Mouse (Mus musculus) lung, embryonic 14.5 days (tissue): ENCODE data around the gene Shroom2. TPM values are rescaled to one million over a fixed set of nuclear protein-coding genes. Genes with fewer than 3 reads are reported as not detected.

Source experiments
- ATAC-seq: fragments of 200-750 bp; cut with Nextera tagmentation; 2 replicates; pipeline ENCODE4 v1.8.0; 2017; ENCODE audit warnings: mild to moderate bottlenecking, moderate TSS enrichment, moderate library complexity; ENCODE audit not compliant: insufficient read depth
- DNase-seq: peaks from one replicate; pipeline ENCODE4 v3.0.0-alpha.2; 2015
- H3K27ac ChIP-seq: fragments of 300-500 bp; sonication (generic); 2 replicates; pipeline ENCODE4 v1.5.1; 2014; ENCODE audit warnings: low read depth, mild to moderate bottlenecking, moderate library complexity
- H3K27me3 ChIP-seq: fragments of 300-500 bp; sonication (generic); 2 replicates; pipeline ENCODE4 v1.6.1; 2014; ENCODE audit warnings: low read length, control low read depth; ENCODE audit not compliant: insufficient read depth
- H3K36me3 ChIP-seq: fragments of 300-500 bp; sonication (generic); 2 replicates; pipeline ENCODE4 v1.6.1; 2014; ENCODE audit warnings: control low read depth; ENCODE audit not compliant: insufficient read depth
- H3K4me1 ChIP-seq: fragments of 300-500 bp; sonication (generic); 2 replicates; pipeline ENCODE4 v1.6.1; 2014; ENCODE audit warnings: antibody characterized with exemption, control low read depth; ENCODE audit not compliant: insufficient read depth
- H3K4me2 ChIP-seq: fragments of 300-500 bp; sonication (generic); 2 replicates; pipeline ENCODE4 v1.6.1; 2014; ENCODE audit warnings: mild to moderate bottlenecking
- H3K4me3 ChIP-seq: fragments of 300-500 bp; sonication (generic); 2 replicates; pipeline ENCODE4 v1.5.1; 2014; ENCODE audit warnings: low read depth, low read length
- H3K9ac ChIP-seq: fragments of 300-500 bp; sonication (generic); 2 replicates; pipeline ENCODE4 v1.6.1; 2014
- H3K9me3 ChIP-seq: fragments of 300-500 bp; sonication (generic); 2 replicates; pipeline ENCODE4 v1.6.1; 2016; ENCODE audit warnings: low read depth, low read length, control low read depth
- CTCF ChIP-seq: IDR thresholded peaks from 2 replicates; pipeline ENCODE4 v1.5.1; 2016; ENCODE audit warnings: antibody characterized with exemption, low read depth
- WGBS: fragments of 180-500 bp; shearing (Covaris S2); extraction: QIAGEN DNeasy Blood & Tissue Kit; methylation state at CpG from one replicate; pipeline ENCODE4 v1.1.7; 2014; 5-methylcytosine and 5-hydroxymethylcytosine counted together
- polyA plus RNA-seq: library from polyadenylated mRNA; unstranded; fragments of >200 nt; fragmentation: Nextera tagmentation; extraction: Ambion mirVana; gene quantifications from 2 replicates; pipeline ENCODE4 v1.2.1, GENCODE M21; 2014

The Shroom2 gene
- polyA plus RNA-seq, 1 experiment from 2014 or later: 12.2 TPM

- no peak for TF ChIP-seq CTCF
- Histone ChIP-seq H3K4me2 (no peak overlapping the region), H3K4me1 (no peaks in the 10 kb centered on the region), H3K9me3 (no peaks in the 10 kb centered on the region), H3K27me3 (peaks cover 4% of the 10 kb centered on the region; the same call in 1 of the 2 replicates), H3K9ac (no peak overlapping the region), H3K36me3 (no peaks in the 10 kb centered on the region), H3K4me3 (no peak overlapping the region), H3K27ac (no peak overlapping the region)
- ATAC-seq (no peak), DNase-seq (peak; percentile 37)
- WGBS: 15% methylated on average over 1 of the region's 1 CpGs
Measured at GRCm38 (mm10) chrX:152703624-152704023, 65.6 kb downstream of the Shroom2 start.

- DNase-seq (no peak), ATAC-seq (no peak)
- no peaks in the 10 kb centered on the region for H3K36me3 ChIP-seq
- H3K27ac ChIP-seq: no peak overlapping the region
- no peak overlapping the region for H3K9ac ChIP-seq
- no peaks in the 10 kb centered on the region for H3K4me1 ChIP-seq
- H3K4me2 ChIP-seq: no peak overlapping the region
- H3K27me3 ChIP-seq: peaks cover 4% of the 10 kb centered on the region; the same call in 1 of the 2 replicates
- H3K4me3 ChIP-seq: no peak overlapping the region
- TF ChIP-seq CTCF: no peak
- 68% methylated on average over 3 of the region's 3 CpGs for WGBS
- no peaks in the 10 kb centered on the region for H3K9me3 ChIP-seq
Measured at GRCm38 (mm10) chrX:152701679-152702078, 67.6 kb downstream of the Shroom2 start.

DNA sequence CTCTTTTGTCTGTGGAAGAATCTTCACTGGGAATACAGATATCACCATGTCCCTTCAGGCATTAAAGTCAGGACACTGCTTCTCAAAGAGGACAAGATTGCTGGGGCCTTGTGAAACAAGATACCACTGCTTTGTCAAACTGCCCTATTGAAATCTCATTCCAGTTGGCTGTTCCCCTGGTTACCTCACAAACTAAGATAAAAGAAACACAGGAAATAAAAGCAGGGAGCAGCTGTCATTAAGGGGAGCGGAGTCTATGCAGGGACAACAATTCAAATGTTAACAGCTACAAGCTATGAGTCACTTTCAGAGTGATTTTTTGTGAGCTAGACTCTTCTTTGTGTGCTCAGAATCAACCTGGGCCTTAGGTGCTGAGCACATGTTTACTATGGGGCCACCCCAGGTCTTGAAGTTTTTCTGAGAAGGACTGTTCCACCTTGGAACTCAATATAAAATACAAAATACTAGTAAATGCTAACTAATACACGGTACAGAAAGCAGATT lies 78.4 kb downstream of the Shroom2 start:
- Histone ChIP-seq H3K9ac (no peak overlapping the region), H3K9me3 (no peaks in the 10 kb centered on the region), H3K27me3 (no peaks in the 10 kb centered on the region), H3K4me2 (no peak overlapping the region), H3K4me3 (no peak overlapping the region), H3K4me1 (no peaks in the 10 kb centered on the region), H3K36me3 (no peaks in the 10 kb centered on the region), H3K27ac (no peak overlapping the region)
- DNase-seq (no peak), ATAC-seq (no peak)
- WGBS: 51% methylated on average over 2 of the region's 2 CpGs
- TF ChIP-seq CTCF: no peak

DNA sequence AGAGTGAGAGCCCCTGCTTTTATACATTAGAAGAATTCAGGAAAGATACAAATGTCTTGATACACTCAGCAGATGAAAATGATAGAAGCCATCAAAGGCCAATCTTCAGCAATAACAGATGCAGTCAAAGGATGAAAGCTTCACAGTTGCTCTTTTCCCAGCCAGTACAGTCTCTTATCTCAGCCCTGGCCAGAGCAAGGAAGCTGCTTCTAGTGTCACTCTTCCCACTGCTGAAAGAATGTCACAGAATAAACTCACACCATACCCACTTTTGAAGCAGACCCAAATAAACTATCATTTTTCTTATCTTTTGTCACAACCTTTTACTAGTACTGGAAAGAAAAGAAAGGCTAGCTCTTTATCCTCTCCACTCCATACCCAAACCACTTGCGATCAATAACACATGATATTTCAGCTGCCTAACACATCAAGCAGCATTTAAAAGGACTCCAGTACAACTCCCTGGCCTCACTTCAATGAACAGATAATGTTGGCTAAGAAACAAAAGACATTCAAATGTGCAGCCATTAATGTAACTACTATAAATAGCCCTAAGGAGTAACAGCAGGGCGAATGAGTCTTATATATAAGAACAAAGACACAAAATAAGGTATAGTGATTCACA lies 90.0 kb downstream of the Shroom2 start:
- 46% methylated on average over 2 of the region's 2 CpGs for WGBS
- Histone ChIP-seq H3K9me3 (no peaks in the 10 kb centered on the region), H3K27ac (no peak overlapping the region), H3K27me3 (no peaks in the 10 kb centered on the region), H3K4me3 (no peak overlapping the region), H3K4me1 (no peaks in the 10 kb centered on the region), H3K36me3 (no peaks in the 10 kb centered on the region), H3K9ac (no peak overlapping the region), H3K4me2 (no peak overlapping the region)
- TF ChIP-seq CTCF: no peak
- DNase-seq: peak; percentile 46
- ATAC-seq: peak; percentile 83; the same call in 1 of the 2 replicates

GRCm38 (mm10) chrX:152676357-152676756 lies 92.9 kb downstream of the Shroom2 start:
- TF ChIP-seq CTCF: peak; percentile 45
- WGBS: 47% methylated on average over 3 of the region's 3 CpGs
- peak; percentile 31 for DNase-seq

GRCm38 (mm10) chrX:152673431-152673830 lies 95.8 kb downstream of the Shroom2 start:
- ATAC-seq (no peak; the same call in 1 of the 2 replicates), DNase-seq (peak; percentile 56)
- Histone ChIP-seq H3K9ac (no peak overlapping the region), H3K9me3 (no peaks in the 10 kb centered on the region), H3K36me3 (no peaks in the 10 kb centered on the region), H3K27ac (no peak overlapping the region), H3K27me3 (no peaks in the 10 kb centered on the region), H3K4me3 (no peak overlapping the region), H3K4me1 (no peaks in the 10 kb centered on the region), H3K4me2 (no peak overlapping the region)
- 70% methylated on average over 3 of the region's 3 CpGs for WGBS
- TF ChIP-seq CTCF: no peak

More at GRCm38 (mm10) chrX:152676357-152676756, 92.9 kb downstream of the Shroom2 start:
- Histone ChIP-seq H3K4me3 (no peak overlapping the region), H3K9ac (no peak overlapping the region), H3K4me1 (no peaks in the 10 kb centered on the region), H3K27ac (no peak overlapping the region), H3K36me3 (no peaks in the 10 kb centered on the region), H3K4me2 (no peak overlapping the region), H3K9me3 (no peaks in the 10 kb centered on the region), H3K27me3 (no peaks in the 10 kb centered on the region)
- ATAC-seq: no peak

DNA sequence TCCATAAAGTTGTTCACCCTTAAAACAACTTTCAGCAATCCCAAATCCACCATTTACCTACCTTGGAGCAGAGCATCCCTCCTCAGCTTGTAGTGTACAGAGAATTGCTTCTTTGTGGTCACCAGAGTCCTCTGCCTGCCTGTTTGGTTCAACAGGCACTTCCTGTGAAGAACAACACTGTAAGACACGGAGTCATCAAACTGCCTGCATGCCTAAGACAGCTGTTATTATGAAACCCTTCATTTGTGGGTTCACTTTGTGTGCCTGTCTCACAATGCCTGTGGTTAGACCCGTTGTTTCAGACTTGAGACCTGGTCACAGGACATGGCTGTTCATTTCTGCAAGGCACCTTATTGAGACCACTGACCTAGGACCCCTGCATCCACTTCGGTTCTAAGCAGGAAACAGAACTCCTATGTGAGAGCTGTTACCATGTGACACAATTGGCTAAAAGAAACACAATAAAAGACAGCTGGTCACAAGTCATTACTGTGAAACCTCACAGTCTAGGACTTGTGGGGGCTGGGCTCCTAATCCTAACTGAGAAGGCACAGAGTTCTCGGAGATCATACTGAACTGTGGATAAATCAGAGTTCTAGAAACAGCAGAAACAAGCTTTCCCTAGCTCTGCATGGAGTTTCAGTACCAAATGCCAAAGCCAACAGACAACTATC lies 111.8 kb downstream of the Shroom2 start:
- H3K4me3 ChIP-seq: no peak overlapping the region
- DNase-seq (no peak), ATAC-seq (no peak)
- 64% methylated on average over 4 of the region's 4 CpGs for WGBS
- H3K27ac ChIP-seq: no peak overlapping the region
- H3K36me3 ChIP-seq: no peaks in the 10 kb centered on the region
- no peaks in the 10 kb centered on the region for H3K27me3 ChIP-seq
- TF ChIP-seq CTCF: no peak
- no peaks in the 10 kb centered on the region for H3K4me1 ChIP-seq
- H3K9me3 ChIP-seq: no peaks in the 10 kb centered on the region
- H3K4me2 ChIP-seq: no peak overlapping the region
- H3K9ac ChIP-seq: no peak overlapping the region
